Mouse (Mus musculus): Measurements from ENCODE around the gene Cemip. TPM values are rescaled to one million over a fixed set of nuclear protein-coding genes. Genes with fewer than 3 reads are reported as not detected.
A peak's percentile ranks its signal among the peaks of the same experiment; 100 is the strongest.

Gene Cemip
- total RNA-seq, 4 experiments from 2014 or later: 0.05 to 0.09 TPM; not detected in 2

GRCm38 (mm10) chr7:84096501-84096900, 10.2 kb upstream of the Cemip start:
- DNase-seq (ENCODE audit: low spot score): no peak

DNA sequence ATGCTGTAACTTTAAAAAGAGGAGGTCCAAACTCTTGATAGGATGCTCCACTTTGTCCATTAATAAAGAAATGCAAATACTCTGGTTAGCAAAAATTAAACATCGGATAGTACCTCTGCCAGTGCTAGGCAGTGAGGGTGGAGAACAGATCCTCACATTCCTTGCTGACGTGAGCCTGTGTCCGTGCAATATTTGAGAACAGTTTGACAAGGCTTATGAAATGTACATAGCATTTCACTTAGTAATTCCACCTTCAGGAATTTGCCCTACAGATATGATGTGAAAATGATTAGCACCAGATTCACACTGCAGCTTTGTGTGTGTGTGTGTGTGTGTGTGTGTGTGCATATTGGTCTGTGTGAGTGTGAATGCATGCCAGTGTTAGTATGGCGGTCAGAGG, 4.5 kb upstream of the Cemip start:
- no peak for DNase-seq (ENCODE audit: low spot score)

GRCm38 (mm10) chr7:84089777-84090176, 3.5 kb upstream of the Cemip start:
- DNase-seq (ENCODE audit: low spot score): no peak

GRCm38 (mm10) chr7:84088971-84089370, 2.7 kb upstream of the Cemip start:
- peak; percentile 65 for DNase-seq (ENCODE audit: low spot score)

DNA sequence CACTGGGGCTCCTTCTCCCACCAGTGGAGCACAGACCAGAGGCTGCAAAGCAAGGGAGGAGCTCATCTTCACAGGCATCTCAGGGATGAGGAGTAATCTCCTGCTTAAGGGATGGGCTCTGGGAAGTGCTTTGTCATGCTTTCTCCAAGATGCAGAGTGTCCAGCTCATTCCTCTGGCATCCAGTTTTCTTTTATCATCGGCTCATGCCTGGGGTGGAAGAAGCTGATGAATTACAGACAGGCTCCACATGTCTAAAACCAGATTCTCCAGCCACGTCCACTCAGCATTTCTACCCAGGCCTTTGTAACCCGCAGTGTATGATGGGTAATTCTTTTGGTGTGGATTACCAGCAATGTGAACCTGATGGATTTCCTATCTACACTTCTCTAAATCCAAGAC, 1.9 kb upstream of the Cemip start:
- no peak for DNase-seq (ENCODE audit: low spot score)

- DNase-seq (ENCODE audit: low spot score): no peak
Observed at GRCm38 (mm10) chr7:84085049-84085945, 1.0 kb downstream of the Cemip start.

DNA sequence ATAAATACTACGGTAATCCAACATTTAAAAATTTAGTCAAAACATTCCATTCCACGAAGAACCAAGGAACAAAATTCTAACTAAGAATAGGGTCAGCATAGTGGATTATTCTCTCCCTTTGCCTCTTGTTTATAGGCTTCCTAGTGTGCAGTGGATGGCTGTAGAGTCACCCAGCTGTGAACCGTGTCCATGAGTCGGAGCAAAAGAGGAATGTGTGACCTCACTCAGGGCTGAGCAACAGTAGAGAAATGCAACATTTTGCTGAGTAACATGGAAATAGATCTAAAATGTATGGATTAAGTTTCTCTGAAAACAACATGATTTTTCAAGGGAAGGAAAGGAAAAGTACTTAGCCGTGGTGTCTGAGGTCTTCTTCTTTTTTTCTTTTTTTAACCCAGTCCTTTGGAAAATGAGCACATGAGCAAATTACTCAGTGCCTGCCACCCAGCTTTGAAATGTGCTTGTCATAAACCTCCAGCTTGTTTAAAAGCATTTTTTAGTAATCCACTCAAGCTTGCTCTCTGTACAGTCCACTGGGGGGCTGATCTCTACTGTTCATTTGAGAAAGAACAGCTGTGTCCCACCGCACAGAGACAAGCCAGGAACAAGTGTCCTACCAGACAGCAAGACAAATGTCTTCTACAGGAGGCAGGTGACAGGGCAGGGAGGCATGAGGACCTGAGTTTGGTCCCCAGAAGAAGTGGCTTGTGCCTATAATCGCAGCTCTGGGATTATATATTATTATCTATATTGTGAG, 8.9 kb downstream of the Cemip start:
- DNase-seq (ENCODE audit: low spot score): no peak

DNA sequence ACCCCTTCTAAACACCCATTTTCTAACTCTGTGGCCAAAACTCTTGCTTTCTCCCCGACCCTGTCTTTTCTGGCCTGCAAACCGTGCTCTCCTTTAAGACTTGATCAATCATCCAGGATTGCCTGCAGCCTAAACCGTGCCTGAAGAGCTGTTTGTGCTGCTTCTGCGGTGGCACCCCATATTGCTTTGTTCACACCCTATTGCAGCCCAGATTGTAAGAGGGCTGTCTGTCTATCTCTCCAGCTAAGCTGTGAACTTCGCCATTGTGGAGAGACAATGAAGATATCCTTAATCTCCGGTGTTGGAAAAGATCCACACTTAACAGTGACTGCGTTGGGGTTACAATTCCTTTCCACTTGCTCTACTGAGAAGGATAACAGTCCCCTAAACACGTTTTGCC, 12.0 kb downstream of the Cemip start:
- no peak for DNase-seq (ENCODE audit: low spot score)

DNA sequence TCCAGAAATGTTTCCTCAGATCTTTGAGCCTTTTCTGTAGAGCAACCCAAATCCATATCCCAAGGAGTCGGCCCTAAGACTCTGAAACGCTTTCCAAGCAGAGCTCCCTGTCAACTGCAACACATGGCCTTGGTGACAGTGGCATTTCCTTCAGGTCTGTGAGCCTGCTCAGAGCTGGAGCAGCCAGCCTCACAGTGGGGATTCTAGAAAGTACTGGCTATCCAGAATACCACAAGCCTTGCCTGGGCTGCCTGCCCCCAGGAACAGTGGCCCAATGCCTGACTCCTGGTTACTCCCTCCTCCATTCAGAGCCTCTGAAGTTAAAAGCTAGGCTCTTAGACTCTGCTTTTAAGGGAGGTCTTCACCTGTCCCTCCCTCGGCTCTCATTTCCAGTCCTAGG, 12.4 kb downstream of the Cemip start:
- no peak for DNase-seq (ENCODE audit: low spot score)

DNA sequence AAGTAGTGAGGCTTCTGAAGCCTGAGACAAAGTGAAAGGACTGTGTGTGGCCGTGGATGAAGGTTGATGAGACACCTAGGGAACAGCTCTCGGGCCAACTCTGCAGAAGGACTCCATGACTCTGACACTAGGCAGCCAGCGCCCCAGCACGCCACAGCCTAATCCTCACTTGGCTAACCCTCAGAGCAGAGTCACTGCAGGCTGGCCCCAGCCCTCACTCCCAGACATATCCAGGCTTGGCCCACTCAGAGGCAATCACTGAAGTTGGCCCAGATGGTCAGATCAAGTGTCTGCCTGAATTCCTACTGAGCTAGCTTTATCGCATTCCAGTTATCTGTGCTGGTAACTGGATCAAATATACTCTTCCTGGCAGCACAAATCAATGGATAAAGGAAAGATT, 17.4 kb downstream of the Cemip start:
- no peak for DNase-seq (ENCODE audit: low spot score)

DNA sequence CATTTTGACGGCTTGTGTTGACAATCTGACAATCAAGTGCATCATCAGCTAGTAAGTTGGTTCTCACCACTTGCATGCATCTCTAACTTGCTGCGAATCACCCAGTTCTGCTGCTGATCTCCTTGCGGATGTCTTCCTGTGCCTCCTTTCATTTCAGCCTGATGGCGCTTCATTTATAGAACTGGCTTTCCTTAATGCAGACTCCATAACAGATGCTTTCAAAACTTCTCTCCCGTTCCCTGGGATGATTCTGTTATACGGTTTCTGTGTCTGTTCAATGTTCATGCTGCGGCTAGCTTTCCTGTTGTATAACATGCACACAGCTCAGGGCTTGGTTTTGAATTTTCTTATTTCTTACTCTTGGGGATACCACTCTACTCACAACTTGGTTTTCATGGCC, 26.5 kb downstream of the Cemip start:
- no peak for DNase-seq (ENCODE audit: low spot score)

DNA sequence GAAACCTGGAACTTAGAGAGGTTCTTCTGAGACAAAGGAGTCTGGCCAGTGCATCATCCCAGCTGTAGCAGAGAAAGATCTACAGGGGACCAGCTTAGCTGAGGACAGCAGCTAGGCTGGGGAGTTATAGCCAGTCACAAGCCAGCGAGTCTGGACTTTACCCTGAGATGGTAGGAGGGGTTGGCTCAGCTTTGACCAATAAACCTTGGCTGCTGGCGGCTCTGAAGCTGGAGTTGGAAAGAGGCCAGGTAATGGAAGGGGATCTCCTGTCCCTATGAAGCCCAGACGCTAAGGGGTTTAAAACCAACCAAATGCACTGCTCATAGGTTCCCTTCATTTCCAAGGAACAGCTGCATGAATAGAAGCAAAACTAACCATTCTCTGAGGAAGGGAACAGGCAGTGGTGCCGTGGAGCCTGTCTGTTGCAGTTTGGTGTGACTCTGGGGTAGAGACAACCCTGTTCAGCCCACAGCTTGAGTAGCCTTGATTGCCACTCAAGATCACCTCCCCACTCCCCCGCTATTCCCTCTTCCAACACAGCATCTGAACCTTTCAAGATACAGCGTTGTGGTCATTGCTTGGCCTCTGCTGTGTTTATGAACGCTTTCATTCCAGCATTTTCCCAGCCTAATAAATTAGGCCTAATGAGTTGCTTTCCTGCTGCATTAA, 30.2 kb downstream of the Cemip start:
- DNase-seq (ENCODE audit: low spot score): no peak

GRCm38 (mm10) chr7:84053856-84054255, 32.4 kb downstream of the Cemip start:
- no peak for DNase-seq (ENCODE audit: low spot score)

- DNase-seq (ENCODE audit: low spot score): no peak
Observed at GRCm38 (mm10) chr7:84051423-84051822, 34.9 kb downstream of the Cemip start.

DNA sequence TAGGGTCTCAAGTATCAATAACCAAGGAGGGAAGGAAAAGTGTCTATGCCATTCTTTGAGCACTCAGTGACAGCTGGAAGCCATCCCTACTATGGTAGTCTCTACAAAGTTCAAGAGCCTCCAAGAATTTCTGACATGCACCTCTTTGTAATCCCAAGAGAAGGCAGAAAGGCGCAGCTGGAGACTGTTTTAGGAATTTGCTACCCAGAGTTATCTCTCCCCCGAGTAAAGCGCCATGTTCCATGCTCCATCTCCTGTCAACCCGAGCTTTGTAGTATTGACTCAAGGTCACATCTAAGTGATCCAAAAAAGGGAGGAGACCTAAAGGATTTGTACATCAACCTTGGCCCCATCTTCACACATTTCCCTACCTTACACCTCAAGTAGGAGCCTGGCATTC, 40.8 kb downstream of the Cemip start:
- DNase-seq (ENCODE audit: low spot score): no peak

DNA sequence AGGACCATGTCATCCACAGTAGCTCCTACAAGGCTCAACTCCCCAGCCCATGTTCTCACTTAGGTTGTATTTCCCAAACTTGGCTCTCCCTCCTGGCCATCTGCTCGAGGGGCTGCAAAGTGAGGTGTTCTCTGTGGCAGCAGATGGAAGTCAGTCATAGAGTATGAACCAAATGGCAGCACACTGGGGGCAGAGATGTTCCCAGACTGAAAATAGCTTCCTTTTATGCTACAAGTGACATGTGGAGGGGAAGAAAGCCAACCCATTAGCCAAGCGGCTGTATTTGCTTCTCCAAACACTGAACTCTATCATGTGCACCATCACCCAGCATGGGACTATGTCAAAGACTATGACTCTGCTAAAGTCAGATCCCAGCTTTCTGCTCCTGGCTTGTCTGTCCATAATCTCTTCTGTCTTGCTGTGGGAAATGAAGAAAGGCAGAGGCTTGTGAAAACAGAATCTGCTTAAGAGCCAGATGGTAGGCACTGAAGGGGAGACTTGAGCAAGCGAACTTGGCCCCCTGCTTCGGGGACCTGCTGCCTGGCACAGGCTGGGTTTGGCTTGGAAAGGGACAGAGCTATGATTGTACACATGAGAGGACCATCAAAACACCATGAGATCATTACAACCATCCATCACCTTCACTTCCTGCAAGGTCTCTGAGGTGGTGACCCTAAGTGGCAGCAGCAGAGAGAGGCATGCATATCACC, 41.6 kb downstream of the Cemip start:
- no peak for DNase-seq (ENCODE audit: low spot score)

DNA sequence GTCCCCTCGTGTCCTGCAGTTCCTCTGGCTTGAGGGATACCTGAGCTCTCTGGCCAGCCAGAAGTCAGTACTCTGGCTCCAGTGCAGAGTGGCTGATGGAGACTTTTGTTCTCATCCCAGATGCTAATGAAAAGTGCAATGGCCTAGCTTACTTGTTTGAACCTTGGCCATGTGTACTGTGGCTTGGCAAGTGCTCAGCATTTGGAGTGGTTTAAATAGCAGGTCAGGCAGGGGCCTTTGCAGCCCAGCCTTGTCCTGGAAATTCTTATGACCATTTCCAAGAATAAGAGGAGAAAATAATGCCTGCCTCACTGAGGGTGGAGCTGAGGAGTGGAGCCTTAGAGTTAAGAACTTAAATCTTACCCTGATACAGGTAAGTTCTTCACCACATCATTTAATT, 43.6 kb downstream of the Cemip start:
- DNase-seq (ENCODE audit: low spot score): no peak

- DNase-seq (ENCODE audit: low spot score): no peak
Observed at GRCm38 (mm10) chr7:84039856-84040522, 46.3 kb downstream of the Cemip start.

GRCm38 (mm10) chr7:84038642-84039041, 47.7 kb downstream of the Cemip start:
- no peak for DNase-seq (ENCODE audit: low spot score)

DNA sequence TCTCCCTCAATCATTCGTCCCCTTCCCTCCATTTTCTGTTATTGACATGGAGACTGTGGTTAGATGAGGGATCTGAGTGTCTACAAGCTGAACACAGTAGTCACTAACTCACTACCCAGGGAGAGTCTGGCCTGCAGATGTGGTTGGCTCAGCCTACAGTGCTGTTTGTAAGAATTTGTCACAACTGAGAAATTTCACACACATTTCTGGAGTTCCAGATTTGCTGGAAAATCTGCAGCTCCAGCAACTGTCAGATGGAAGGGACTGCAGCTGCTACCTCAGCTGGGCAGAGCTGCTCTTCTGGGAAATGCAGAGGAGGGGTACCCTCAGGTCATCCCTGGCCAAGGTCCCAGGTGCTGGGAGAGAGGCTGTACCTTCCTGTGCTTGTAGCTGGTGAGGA, 53.5 kb downstream of the Cemip start:
- no peak for DNase-seq (ENCODE audit: low spot score)

- DNase-seq (ENCODE audit: low spot score): no peak
Observed at GRCm38 (mm10) chr7:84029120-84029771, 57.1 kb downstream of the Cemip start.
